Mouse (Mus musculus) frontal cortex, postnatal 36 days (tissue): ENCODE results near the gene M1ap.

Source experiments
- DNase-seq, 2 experiments: peaks; one replicate each; pipeline ENCODE4 v3.0.0; 2022; ENCODE audit warnings: low spot score in 2 of 2

The M1ap gene

DNA sequence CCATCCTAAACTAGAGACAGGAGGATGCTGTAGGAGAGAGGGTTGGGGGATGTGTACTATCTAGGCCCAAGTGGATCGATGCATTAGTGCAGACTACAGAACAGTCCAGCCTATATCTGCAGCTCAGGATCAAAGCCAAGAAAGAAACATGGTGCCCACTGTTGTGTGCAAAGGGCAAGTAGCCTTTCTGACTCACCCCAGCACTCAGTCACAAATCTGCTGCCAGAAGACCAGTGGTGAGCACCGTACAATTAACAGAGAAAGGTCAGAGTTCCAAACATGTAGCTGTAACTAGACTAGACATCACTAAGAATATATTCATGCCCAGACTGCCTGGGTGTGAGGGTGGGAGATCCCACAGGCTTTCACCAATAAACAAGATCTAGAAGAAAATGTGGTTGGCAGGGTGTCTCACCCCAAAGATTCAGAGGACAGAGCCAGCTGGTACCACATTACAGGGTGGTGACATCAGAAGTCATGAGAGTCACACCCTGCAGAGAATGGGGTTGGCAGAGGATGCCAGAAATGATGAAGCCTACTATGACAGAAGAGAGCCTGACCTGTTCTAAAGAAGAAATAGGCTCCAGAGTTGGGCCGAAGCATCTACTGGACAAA lies 12.0 kb upstream of the M1ap start:
- DNase-seq: no peak

DNA sequence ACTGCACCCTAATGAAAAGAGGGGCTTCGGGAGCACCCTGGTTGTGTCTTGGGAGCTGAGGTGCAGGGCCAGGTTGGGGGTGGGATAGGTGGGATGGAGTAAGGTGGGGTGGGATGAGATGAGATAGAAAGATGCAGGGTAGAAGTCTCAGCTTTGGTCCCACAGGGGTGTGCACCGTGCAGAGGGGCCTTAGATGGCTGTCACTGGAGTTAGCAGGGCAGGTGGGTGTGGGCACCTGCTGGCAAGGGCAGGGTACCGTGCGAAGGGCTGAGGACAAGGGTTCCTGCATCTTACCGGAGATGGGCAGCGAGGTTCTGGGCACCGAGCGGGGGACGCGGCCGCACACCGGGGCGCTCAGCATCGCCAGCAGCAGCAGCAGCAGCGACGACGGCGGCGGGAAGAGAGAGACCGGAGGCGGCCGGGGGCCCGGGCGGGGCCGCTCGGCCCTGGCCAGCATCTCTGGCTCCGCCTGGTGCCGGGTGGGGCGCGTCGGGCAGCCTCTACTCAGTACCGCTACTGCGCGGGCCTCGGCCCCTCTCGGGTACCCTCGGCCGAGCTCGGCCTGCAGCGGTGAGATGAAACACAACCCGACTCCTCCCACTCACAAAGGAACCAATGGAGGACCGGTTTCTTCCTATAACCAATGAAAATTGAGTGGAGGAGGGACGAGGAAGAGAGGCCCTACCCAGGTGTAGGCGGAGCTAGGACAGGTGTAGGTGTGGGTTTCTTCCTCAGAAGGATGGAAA lies 7.4 kb upstream of the M1ap start, which contains the start of gene Sema4f:
Gene Sema4f (minus strand): TSS at position 603 of the 746 bp plus-strand sequence.
- peak; percentile 74 to 80 for DNase-seq

GRCm38 (mm10) chr6:82940765-82941164 lies 5.9 kb upstream of the M1ap start:
- no peak for DNase-seq

DNA sequence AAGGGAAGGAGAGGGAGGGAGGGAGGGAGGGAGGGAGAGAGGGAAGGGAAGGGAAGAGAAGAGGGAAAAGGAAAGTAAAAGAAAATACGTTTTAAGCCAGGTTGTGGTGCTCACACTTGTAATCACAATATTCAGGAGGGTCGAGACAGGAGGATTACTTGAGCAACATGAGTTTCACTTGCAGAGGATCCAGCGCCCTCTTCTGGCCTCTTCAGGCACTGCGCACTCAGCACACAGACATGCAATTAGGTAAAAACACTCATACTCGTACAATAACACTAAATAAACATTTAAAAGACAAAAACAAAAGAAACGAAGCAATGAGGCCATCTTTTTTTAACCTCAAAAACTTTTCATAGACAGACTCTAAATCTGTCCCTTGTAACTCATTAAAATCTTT lies 952 bp upstream of the M1ap start:
- no peak for DNase-seq

DNA sequence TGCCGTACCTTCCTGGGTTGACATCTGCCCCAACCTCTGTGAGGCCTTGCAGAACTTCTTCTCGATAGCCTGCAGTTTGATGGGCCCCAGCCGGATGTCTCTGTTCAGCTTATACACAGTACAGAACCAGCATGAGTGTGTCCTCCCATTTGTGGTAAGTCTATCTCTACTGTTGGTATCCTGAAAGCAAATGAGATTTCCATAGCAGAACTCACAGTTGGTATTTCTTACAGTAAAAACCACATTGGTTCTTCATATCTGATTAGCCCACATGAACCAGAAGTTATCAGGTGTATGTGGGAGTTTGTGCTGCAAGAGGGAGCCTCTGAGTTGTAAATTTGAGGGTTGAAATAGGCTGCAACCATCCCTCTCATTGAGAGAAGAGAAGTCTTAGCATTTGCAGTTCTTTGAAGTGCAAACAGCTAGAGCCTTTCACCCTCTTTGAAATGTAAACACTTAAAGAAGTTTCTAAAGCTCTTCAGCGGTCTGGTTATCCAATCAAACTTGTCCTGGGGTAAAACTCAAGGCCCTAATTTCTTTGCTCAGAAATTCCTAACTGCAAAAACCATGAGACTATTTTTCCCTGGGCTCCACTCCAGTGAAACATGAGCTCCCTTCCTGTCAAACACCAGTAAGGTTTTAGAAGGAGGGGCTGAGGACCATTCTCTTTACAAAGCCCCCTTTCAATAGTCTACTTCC lies 10.0 kb downstream of the M1ap start:
- no peak for DNase-seq

- DNase-seq: no peak
These were observed 15.0 kb downstream of the M1ap start for GRCm38 (mm10) chr6:82961664-82962063.

DNA sequence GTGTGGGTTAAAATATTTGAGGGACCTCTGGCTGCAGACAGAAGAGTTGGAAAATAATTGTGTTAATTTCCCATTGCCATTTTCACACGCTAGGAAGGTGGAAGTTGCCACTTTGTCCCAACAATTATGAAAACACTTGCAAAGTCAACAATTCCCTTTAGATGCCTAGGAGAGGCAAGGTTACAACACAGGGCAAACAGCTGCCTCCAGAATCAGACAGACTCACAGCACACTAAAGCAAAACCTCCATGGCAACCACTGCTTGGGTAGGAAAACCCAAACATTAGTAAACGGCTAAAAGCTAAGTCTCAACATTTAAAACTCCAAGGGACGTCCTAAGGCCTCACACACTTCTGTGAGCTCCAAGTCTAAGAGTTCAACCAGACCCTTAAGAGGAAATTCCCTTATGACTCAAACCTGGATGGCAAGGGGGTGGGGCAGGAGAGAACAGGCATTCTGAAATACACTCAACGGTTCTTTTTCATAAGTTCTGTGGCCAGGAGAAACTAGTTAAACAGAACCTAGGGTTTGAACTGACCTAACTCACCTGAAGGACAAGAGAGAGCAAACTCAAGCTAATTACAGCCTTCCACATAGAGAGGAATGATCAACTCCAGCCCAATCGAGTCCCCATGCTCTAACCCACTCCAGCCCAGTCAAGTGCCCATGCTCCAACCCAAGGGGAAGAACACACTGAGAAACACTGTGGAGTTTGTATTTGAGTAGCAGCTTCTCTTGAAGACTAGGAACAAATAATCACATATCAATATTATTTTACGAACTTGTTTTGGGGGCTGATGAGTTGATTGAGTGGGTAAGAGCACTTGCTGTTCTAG lies 22.8 kb downstream of the M1ap start:
- DNase-seq: no peak

DNA sequence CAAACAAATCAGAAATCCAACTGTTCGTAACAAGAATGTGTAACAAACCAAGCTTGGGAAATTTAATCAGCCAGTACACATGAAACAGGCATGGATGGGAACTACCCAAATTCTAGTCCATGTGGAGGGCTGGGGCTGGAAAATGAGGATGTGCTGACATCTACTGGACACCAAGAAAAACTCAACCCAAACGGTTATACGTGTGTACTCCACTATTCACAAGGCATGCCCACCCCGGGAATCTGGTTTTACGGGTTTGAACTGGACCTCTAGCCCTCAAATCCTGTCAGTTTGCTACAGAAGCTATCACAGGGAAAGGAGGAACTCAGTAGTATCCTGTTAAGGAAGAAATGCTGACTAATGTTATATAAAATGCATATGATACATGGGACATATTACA lies 24.3 kb downstream of the M1ap start:
- DNase-seq: peak; percentile 65 to 73

DNA sequence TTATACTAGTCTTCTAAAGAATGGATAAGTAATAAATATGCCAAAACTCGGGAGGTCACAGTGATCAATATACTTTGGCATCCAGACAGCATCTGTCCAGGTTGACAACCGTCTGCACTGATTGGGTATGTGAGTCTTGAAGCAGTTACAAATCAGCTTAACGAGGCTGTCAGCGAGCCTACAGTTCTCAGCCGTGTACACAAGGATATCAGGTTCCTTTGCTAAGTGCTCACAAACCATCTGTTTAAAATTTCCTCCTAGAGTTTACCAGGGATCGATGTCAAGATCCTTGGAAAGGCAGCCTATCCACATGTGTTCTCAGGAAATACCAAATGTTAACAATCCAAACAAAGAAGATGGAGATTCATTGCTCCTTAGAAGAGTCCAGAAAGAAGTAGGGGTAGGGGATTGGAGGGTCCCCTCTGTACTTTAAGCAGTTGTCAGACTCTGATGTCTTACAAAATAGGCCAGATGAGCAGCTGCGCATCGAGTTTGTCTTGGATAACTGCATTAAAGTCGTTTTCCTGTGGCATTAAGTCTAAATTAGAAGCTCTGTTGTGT lies 40.8 kb downstream of the M1ap start:
- no peak for DNase-seq

GRCm38 (mm10) chr6:82993696-82994095 lies 47.0 kb downstream of the M1ap start:
- no peak for DNase-seq

DNA sequence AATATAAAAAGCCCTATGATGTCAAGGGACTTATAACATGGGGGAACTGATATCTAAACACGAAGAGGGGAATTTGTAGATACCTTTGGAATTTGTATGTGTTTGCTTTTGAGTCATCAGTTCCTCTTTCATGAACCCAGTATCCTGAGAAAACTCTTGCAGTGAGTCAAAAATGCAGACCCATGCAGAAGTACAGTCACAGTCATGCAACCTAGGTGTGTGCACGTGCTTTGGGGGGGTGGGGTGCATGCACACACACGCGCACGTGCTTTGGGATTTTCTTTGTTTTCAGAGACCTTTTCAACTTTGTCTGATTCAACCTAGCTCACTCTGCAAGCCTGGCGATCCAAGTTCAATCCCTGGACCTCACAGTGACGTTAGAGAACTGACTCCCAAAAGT lies 47.7 kb downstream of the M1ap start:
- DNase-seq: no peak

- DNase-seq: peak; percentile 92 to 97
These were observed 50.1 kb downstream of the M1ap start for GRCm38 (mm10) chr6:82996740-82997315.

GRCm38 (mm10) chr6:82997511-82998102 lies 50.9 kb downstream of the M1ap start:
- DNase-seq: peak in 1 of 2 experiments; percentile 6

GRCm38 (mm10) chr6:82998326-82998725 lies 51.6 kb downstream of the M1ap start:
- DNase-seq: no peak

- DNase-seq: no peak
These were observed 53.3 kb downstream of the M1ap start for GRCm38 (mm10) chr6:82999986-83000385.

DNA sequence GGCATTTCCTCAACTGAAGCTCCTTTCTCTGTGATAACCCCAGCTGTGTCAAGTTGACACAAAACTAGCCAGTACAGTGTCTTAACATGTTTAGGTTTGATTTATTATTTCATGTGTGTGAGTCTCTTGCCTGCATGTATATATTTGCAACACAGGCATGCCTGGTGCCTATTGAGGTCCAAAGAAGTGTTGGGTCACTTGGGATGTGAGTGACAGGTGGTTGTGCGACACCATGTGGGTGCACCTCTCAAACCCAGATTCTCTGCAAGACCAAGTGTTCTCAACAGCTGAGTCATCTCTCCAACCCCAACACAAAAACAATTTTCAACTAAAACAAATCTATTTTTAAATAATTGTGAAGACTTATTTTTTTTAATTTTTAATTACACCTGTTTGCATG lies 56.4 kb downstream of the M1ap start:
- no peak for DNase-seq

- DNase-seq: no peak
These were observed 57.1 kb downstream of the M1ap start for GRCm38 (mm10) chr6:83003850-83004249.

GRCm38 (mm10) chr6:83004309-83004708 lies 57.6 kb downstream of the M1ap start:
- DNase-seq: no peak

- no peak for DNase-seq
These were observed 58.2 kb downstream of the M1ap start for GRCm38 (mm10) chr6:83004872-83005271.

- DNase-seq: no peak
These were observed 58.8 kb downstream of the M1ap start for GRCm38 (mm10) chr6:83005444-83006011.
